Mouse (Mus musculus): ENCODE data around the gene Ypel4. TPM values are rescaled to one million over a fixed set of nuclear protein-coding genes. Genes with fewer than 3 reads are reported as not detected.

The Ypel4 gene
- not detected in 3 replicates for total RNA-seq (2017)

- peak; percentile 37; the same call in 1 of the 2 replicates for ATAC-seq (replicated peaks; ENCODE audit: insufficient number of reproducible peaks, low FRiP score, low TSS enrichment, poor library complexity, severe bottlenecking)
Measured at GRCm38 (mm10) chr2:84733579-84734300, at the start of gene Ypel4. Ypel4 (plus strand) TSS chr2:84734058.

DNA sequence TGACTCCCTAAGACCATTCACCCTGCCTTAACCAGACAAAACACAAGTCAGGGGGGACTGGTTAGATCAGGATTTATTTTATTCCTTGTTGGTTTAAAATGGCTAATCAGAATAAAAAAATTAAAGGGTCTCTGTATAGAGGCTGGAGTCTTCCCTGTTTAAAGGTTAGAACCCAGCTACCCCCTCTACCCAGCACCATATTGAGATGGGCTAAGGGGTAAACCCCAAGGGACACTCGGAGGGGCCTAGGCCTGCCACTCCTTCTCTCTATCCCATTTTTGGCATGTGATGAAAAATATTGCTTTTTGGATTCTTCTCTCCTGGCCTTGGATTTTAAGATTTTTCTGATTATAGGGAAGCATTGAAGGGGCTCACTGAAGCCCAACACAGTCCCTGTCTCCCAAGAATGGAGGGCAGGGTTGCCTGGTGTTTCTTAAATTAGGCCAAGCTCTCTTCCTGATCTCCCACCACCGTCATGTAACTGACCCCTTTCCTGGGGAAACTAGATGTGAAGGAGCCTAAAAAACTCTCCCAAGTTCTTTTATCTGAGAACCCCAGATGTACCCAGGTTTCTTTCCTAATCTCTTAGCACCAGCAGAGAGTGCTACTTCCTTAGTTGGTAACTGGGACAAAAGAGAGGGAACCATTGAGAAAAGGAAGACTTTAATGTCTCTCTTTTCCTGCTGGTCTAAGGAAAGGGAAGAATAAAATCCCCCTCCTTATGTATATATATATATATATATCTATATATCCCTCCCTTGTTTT is 45.6 kb upstream of the Ypel4 start:
- no peak for ATAC-seq (replicated peaks; ENCODE audit: insufficient number of reproducible peaks, low FRiP score, low TSS enrichment, poor library complexity, severe bottlenecking)

DNA sequence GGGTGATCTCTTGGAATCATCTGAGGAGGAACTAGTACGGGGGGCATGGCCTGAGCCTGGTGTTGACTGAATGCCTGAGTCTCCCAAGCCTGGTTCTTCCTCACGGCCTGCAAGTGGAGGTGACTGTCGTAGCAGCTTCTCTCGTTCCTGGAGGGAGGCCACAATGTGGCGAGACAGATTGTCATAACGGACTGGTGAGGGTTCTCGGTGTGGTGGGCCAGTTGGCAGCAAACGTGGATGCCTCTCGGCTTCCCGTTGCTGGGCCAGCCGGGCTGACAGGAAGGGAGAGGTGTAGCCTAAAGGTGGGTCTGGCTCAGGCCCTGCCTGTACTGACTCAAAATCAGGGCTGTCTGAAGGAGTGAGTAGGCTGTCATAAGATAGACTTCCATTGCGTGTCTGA is 43.8 kb upstream of the Ypel4 start:
- ATAC-seq (replicated peaks; ENCODE audit: insufficient number of reproducible peaks, low FRiP score, low TSS enrichment, poor library complexity, severe bottlenecking): 0 out of 2 replicates have a peak, but pooled peaks have one; percentile 17

- no peak for ATAC-seq (replicated peaks; ENCODE audit: insufficient number of reproducible peaks, low FRiP score, low TSS enrichment, poor library complexity, severe bottlenecking)
Measured at GRCm38 (mm10) chr2:84695007-84695695, 38.7 kb upstream of the Ypel4 start.

GRCm38 (mm10) chr2:84703497-84703896 is 30.4 kb upstream of the Ypel4 start:
- ATAC-seq (replicated peaks; ENCODE audit: insufficient number of reproducible peaks, low FRiP score, low TSS enrichment, poor library complexity, severe bottlenecking): no peak

- no peak for ATAC-seq (replicated peaks; ENCODE audit: insufficient number of reproducible peaks, low FRiP score, low TSS enrichment, poor library complexity, severe bottlenecking)
Measured at GRCm38 (mm10) chr2:84704329-84704728, 29.5 kb upstream of the Ypel4 start.

DNA sequence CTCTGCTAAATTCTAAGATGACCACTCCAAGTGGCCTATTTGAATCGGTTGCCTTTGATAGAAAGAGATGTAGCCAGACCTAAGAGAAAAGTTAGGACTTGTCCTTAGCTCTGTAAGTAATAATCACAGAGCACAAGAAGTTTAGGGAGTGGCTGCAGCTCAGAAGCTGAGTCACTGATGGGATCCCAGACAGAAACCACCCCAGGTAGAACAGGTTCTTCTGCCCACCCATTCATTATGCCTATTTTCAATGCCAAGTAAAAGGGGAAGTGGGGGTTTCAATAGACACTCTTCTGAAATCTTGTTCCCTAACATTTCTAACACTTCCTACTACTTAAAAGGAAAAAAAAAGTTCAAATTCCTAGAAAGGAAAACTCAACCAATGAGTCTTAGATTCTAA is 28.6 kb upstream of the Ypel4 start:
- ATAC-seq (replicated peaks; ENCODE audit: insufficient number of reproducible peaks, low FRiP score, low TSS enrichment, poor library complexity, severe bottlenecking): no peak

- no peak for ATAC-seq (replicated peaks; ENCODE audit: insufficient number of reproducible peaks, low FRiP score, low TSS enrichment, poor library complexity, severe bottlenecking)
Measured at GRCm38 (mm10) chr2:84707523-84707922, 26.3 kb upstream of the Ypel4 start.

GRCm38 (mm10) chr2:84711898-84712297 is 22.0 kb upstream of the Ypel4 start:
- ATAC-seq (replicated peaks; ENCODE audit: insufficient number of reproducible peaks, low FRiP score, low TSS enrichment, poor library complexity, severe bottlenecking): no peak

DNA sequence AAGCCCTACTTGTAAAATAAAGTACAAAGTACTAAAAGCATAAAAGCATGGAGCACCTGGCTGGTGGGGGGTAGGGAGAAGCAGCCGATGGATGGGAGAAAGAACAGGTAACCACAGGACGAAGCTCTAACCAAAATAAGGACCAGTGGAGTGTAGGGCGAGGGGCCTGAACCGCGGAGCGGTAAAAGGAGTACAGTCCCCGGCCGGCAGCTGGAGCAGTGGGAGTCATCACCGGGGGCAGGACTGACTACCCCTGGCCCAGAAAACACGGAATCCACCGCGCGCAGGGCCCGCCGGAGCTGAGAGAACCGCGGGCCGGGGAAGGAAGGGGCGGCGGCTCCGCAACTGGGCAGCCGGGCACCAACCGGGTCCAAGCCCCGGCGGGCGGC is 19.4 kb upstream of the Ypel4 start:
- no peak for ATAC-seq (replicated peaks; ENCODE audit: insufficient number of reproducible peaks, low FRiP score, low TSS enrichment, poor library complexity, severe bottlenecking)

DNA sequence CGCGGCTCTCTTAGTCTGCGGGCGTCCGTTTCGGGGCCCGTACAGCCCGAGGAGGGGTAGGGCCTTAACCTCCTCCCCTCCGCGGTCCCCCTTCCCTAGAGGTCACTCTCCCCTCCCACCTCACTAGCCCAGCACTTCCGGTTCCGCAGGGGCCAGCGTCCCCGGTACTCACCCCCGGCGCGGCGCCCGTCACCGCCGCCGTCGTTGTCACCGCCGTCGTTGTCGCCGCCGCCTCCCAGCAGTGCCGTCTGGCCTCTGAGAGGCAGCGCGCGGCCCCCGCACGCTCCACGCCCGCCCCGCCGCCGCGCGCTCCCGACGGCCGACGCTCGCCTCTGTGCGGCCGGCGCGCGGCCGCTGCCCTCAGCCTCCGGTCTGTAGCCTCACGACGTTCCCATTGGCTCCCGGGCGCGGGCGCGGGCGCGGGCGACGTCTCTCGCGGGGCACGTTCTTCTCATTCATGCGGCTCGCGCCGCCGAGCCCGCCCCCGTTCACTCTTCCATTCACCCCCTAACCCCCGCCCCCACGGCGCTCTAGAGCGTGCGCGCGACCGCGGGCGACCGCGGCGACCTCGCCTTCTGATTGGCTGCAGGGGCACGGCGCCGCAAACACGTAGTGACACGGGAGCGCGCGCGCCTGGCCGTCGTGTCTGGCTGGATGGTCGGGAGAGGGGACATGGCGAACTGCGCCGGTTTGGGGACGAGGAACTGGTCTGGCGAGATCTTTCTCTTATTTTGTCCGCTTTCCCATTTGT is 18.9 kb upstream of the Ypel4 start, which contains the start of gene Zdhhc5:
Gene Zdhhc5 (minus strand): TSS at position 370 of the 751 bp plus-strand sequence.
- ATAC-seq (replicated peaks; ENCODE audit: insufficient number of reproducible peaks, low FRiP score, low TSS enrichment, poor library complexity, severe bottlenecking): peak; percentile 85

GRCm38 (mm10) chr2:84715562-84716361 is 18.1 kb upstream of the Ypel4 start:
- ATAC-seq (replicated peaks; ENCODE audit: insufficient number of reproducible peaks, low FRiP score, low TSS enrichment, poor library complexity, severe bottlenecking): peak; percentile 94

DNA sequence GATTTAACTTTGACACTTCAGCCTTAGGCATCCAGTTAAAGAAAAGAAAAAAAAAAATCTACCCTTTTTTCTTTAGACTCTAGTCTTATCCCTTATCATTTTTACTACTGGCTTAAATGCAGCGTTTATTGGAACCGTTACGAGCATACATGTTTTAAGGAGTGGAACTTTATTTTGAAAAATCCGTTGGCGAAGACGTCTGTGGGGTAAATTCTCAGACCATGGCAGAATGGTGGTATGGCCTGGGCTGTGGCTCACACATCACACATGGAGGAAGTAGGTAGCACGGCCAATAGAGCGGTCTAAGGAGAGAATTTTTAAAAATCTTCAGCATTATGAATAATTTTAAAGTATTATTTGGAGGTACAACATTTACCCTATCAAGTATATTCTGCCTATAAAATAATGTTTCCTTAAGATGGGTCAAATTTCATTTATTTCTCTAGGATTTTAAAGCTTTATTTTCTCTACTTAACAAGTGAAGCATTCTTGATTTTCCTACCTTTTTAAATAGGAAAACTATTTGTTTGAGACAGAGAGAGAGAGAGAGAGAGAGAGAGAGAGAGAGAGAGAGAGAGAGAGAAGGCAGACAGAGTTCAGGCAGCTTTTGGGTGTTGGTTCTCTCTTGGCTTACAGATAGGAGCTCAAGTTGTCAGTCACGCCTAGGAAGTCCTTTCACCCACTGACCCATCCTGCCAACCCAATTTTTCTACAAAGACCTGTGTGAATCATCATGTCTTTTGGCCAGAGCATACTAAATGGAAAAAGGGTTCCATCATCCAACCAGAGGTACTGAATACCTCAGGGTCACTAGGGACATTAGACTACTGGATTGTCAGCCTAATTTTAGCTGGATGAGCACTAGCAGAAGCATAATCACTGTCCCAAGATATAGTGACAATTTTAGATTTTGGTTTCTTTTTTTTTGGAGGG is 17.2 kb upstream of the Ypel4 start:
- no peak for ATAC-seq (replicated peaks; ENCODE audit: insufficient number of reproducible peaks, low FRiP score, low TSS enrichment, poor library complexity, severe bottlenecking)

DNA sequence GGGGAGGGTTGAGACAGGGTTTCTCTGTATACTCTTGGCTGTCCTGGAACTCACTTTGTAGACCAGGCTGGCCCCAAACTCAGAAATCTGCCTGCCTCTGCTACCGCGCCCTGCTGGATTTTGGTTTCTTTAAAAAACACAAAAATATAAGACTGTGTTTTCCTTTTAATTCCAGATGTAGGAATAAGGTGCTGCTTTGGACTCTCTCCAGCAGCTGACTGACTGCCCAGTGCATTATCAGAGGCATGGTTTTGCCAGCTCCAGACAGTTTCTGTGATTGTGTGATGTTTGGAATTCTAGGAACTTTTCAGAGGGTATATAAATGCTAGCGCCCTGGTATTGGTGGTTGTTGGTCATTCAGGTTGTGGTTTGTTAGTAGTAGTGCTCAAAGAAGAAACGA is 16.5 kb upstream of the Ypel4 start:
- no peak for ATAC-seq (replicated peaks; ENCODE audit: insufficient number of reproducible peaks, low FRiP score, low TSS enrichment, poor library complexity, severe bottlenecking)

- no peak for ATAC-seq (replicated peaks; ENCODE audit: insufficient number of reproducible peaks, low FRiP score, low TSS enrichment, poor library complexity, severe bottlenecking)
Measured at GRCm38 (mm10) chr2:84720718-84721117, 13.1 kb upstream of the Ypel4 start.

DNA sequence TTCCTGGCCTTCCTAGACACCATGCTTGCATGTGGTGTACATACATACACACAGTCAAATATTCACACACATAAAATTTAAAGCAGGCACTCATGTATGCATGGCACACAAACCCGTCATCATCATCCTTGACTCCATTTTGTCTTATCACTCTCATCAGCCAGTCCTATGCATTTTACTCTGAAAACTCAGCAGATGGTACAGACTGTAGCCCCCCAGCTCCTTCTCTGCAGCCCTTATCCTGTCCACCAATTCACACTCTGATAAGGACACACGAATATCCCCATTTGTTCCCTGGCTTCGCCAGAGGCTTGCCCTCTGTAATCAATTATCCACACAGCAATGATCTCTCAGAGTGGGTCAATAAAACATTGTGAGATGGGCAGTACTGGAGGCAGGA is 12.7 kb upstream of the Ypel4 start:
- ATAC-seq (replicated peaks; ENCODE audit: insufficient number of reproducible peaks, low FRiP score, low TSS enrichment, poor library complexity, severe bottlenecking): no peak

DNA sequence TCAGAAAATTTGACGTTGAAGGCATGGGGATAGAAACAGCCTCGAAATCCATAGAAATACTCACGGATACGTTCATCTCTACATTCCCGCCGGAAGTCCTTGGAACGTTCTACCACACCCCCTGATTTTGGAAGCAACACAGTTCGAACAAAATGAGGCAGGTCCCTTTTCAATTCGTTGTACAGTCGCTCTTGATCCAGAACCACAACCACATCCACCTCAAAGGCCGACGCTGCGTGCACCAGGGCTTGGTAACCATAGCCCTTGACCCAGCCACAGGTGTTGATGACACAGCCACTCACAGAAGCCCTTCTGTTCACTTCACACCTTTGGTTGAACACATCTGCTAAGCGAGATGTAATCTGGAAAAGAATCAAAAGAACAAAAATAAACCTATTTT is 10.0 kb upstream of the Ypel4 start:
- no peak for ATAC-seq (replicated peaks; ENCODE audit: insufficient number of reproducible peaks, low FRiP score, low TSS enrichment, poor library complexity, severe bottlenecking)

Data from monocyte, adult 5-6 weeks (primary cell).